Mouse (Mus musculus): ENCODE results near the gene Rad1.

GRCm38 (mm10) chr15:10525896-10526295, 40.1 kb downstream of the Rad1 start:
- TF ChIP-seq CTCF (IDR thresholded peaks at IDR 0.05; ENCODE audit: insufficient read depth, low read depth, low read length) (no peak), POLR2A (IDR thresholded peaks at IDR 0.05; ENCODE audit: insufficient read depth, low read depth, low read length) (no peak)

All from olfactory bulb, adult 2 months (tissue).